Mouse (Mus musculus): ENCODE measurements around the gene Cabp1.

- no peak for TF ChIP-seq CTCF (IDR thresholded peaks at IDR 0.05; ENCODE audit: low read depth, low read length)
- TF ChIP-seq POLR2A (IDR thresholded peaks at IDR 0.05; ENCODE audit: insufficient read depth, low read length), result peak; percentile 60
These were observed 75.1 kb downstream of the Cabp1 start, which contains the start of gene Acads for GRCm38 (mm10) chr5:115118961-115119570.
